Mouse (Mus musculus) testis, adult 2 months (tissue): ENCODE data around the gene Nme7. TPM values are rescaled to one million over a fixed set of nuclear protein-coding genes. Genes with fewer than 3 reads are reported as not detected.

Experiments used
- H3K27ac ChIP-seq: fragments of 200-500 bp; 2 replicates; pipeline ENCODE4 v1.5.1; 2012; ENCODE audit warnings: low read depth, low read length; ENCODE audit not compliant: control insufficient read depth, insufficient read depth
- H3K27me3 ChIP-seq: fragments of 200-500 bp; 2 replicates; pipeline ENCODE4 v1.6.1; 2012; ENCODE audit warnings: mild to moderate bottlenecking, low read length, moderate library complexity; ENCODE audit not compliant: control insufficient read depth, insufficient read depth
- H3K36me3 ChIP-seq: fragments of 200-500 bp; 2 replicates; pipeline ENCODE4 v1.6.1; 2012; ENCODE audit warnings: mild to moderate bottlenecking, low read length; ENCODE audit not compliant: control insufficient read depth, insufficient read depth
- H3K4me1 ChIP-seq: fragments of 200-500 bp; 2 replicates; pipeline ENCODE4 v1.6.1; 2012; ENCODE audit warnings: low read length; ENCODE audit not compliant: control insufficient read depth, insufficient read depth
- H3K4me3 ChIP-seq: fragments of 200-500 bp; 2 replicates; pipeline ENCODE4 v1.5.1; 2012; ENCODE audit warnings: low read depth, mild to moderate bottlenecking, low read length, moderate library complexity, mixed read lengths; ENCODE audit not compliant: control insufficient read depth
- CTCF ChIP-seq: fragments of 200-500 bp; IDR thresholded peaks from 2 replicates; pipeline ENCODE4 v1.5.1; 2012; ENCODE audit warnings: low read depth, mild to moderate bottlenecking, inconsistent platforms, low read length, moderate library complexity; ENCODE audit not compliant: control insufficient read depth, insufficient read depth, insufficient replicate concordance
- POLR2A ChIP-seq: fragments of 200-500 bp; IDR thresholded peaks from 2 replicates; pipeline ENCODE4 v1.6.1; 2012; ENCODE audit warnings: low read depth, mild to moderate bottlenecking, inconsistent platforms, low read length, moderate library complexity; ENCODE audit not compliant: control insufficient read depth
- polyA plus RNA-seq: library from polyadenylated mRNA; depleted of rRNA; stranded (reverse); fragments of >200 nt; gene quantifications from 2 replicates; pipeline ENCODE4 v1.2.3, GENCODE M21; 2012

Nme7 gene
- polyA plus RNA-seq, 1 experiment: 42.8 TPM

DNA sequence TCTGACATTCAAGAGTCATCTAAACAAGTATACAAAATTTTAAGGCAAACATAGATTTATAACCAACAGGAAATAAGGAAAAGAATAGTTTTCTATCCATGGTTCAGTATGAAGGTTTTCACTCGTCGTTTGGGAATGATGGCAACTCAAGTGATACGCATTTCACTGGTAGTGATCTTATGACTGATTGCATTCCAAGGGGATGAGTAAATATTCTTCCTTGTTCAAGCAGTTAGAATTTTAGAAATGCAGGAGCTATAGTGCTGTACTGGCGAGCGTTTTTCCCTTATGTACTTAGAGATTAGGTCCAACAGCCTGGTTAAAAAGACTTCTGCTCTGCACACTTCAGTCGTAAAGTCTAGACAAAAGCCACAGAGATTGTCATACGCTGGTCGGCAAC lies 115.5 kb downstream of the Nme7 start:
- no peak for TF ChIP-seq CTCF
- TF ChIP-seq POLR2A: no peak
- Histone ChIP-seq H3K27me3 (no peaks in the 10 kb centered on the region), H3K4me1 (no peaks in the 10 kb centered on the region), H3K4me3 (no peak overlapping the region), H3K27ac (no peak overlapping the region), H3K36me3 (no peaks in the 10 kb centered on the region)

DNA sequence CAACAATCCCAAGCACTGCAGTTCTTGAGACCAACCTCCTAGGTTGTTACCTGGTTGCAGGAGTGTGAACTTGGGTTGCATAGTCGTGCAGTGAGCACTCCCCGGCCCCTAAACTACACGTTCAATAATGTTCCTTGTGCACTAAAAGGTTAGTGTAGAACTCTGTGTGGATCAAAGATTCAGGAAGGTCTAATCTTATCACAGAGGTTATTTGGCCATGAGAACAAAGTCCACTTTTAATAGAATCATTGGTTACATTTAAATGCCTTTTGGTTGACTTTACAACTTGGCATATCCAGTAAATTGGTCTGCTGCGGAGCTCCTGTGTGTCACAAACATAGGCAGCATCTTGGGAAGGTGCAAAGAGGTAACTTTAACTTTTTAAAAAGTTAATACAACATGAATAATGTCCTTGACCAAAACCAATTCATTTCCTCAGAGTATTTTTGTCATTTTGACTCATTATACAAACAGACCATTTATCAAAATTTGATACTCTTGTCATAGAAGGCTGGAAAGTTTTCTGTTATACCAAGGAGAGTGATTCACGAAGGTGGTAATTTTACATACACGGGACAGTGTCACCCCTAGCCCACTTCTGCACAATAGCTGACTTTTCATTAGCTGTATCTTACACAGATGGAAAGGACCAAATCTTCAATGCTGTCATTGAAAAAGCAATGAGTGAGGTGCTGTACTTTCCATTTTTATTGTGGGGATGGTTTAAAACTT lies 116.9 kb downstream of the Nme7 start:
- Histone ChIP-seq H3K27me3 (no peaks in the 10 kb centered on the region), H3K27ac (no peak overlapping the region), H3K36me3 (no peaks in the 10 kb centered on the region), H3K4me1 (no peaks in the 10 kb centered on the region), H3K4me3 (no peak overlapping the region)
- no peak for TF ChIP-seq CTCF
- no peak for TF ChIP-seq POLR2A

DNA sequence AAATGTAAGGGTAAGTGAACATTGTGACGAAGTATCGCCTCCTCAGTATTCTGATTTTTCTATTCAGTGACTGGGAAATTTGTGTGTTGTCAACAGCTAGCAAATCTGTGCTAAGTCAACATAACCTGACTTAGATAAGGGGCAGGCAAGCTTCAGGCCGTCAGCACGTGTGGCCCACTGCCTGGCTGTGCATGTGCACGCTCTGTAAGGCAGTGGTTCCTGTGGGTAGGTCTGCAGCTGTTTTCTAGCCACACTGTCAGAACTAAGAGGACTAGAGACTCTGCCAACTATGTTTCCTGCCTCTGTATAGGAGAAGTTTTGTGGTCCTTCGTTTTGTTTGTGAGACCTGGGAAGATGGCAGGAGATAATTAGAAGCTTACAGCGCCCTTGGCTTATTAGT lies 122.3 kb downstream of the Nme7 start:
- Histone ChIP-seq H3K36me3 (no peaks in the 10 kb centered on the region), H3K4me3 (no peak overlapping the region), H3K27ac (no peak overlapping the region), H3K4me1 (no peaks in the 10 kb centered on the region), H3K27me3 (no peaks in the 10 kb centered on the region)
- TF ChIP-seq POLR2A (no peak), CTCF (no peak)

DNA sequence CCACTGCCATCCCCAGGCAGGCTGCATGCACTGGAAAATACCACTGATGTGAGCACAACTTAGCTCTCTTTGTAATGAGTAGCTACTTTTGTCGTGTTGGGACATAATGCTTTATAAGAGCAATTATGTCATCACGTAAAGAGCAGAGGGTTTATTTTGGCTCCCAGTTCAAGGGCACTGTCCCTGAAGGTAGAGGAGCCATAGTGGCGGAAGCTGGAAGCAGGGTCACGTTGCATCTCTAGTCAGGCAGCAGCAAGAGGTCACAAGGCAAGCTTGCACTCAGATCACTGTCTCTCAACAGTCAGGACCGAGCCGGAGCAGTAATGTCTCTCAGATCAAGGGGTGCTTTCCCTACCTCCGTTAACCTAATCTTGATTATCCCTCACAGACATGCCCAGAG lies 123.9 kb downstream of the Nme7 start:
- no peak overlapping the region for H3K27ac ChIP-seq
- no peak for TF ChIP-seq CTCF
- TF ChIP-seq POLR2A: no peak
- H3K27me3 ChIP-seq: no peaks in the 10 kb centered on the region
- no peaks in the 10 kb centered on the region for H3K4me1 ChIP-seq
- no peak overlapping the region for H3K4me3 ChIP-seq
- no peaks in the 10 kb centered on the region for H3K36me3 ChIP-seq

DNA sequence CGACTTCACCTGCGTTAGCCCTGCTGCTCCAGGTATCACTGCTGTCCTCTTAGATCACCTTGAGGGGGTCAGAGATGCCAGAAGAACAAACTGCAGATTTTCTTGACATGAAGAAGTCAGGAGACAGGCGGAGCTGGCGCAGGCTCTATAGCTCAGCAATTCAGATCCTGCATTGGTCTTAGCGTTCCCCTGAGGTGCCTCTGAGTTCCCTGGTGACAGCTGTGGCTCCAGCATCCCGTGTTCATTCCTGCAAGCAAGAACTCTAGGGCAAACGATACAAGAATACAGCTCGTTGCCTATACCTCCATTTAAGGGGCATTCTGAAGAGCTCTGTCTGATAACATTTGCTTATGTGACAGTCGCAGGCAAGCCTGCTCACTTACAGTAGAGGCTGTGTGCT lies 124.7 kb downstream of the Nme7 start:
- Histone ChIP-seq H3K4me1 (no peaks in the 10 kb centered on the region), H3K4me3 (no peak overlapping the region), H3K27me3 (no peaks in the 10 kb centered on the region), H3K27ac (no peak overlapping the region), H3K36me3 (no peaks in the 10 kb centered on the region)
- TF ChIP-seq CTCF (no peak), POLR2A (no peak)

DNA sequence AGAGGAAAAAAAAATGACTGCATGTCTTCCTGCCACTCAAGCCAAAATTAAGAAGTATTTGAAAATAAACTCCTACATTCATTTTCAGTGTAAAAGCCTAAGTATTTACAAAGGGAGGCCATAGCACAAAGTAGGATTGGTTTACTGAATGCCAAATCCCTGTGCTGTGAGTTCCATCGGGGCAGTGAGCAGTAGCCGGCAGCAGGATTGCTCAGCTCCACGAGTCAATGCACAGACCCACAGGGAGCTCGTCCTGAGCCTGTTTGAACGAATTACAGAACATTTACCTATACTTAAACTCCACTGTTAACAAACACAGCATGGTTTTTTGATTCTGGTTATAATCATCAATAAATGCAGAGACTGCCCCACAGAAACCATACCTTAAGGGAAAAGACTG lies 128.7 kb downstream of the Nme7 start:
- Histone ChIP-seq H3K27me3 (no peaks in the 10 kb centered on the region), H3K27ac (no peak overlapping the region), H3K4me3 (no peak overlapping the region), H3K36me3 (no peaks in the 10 kb centered on the region), H3K4me1 (no peaks in the 10 kb centered on the region)
- TF ChIP-seq POLR2A: no peak
- no peak for TF ChIP-seq CTCF

DNA sequence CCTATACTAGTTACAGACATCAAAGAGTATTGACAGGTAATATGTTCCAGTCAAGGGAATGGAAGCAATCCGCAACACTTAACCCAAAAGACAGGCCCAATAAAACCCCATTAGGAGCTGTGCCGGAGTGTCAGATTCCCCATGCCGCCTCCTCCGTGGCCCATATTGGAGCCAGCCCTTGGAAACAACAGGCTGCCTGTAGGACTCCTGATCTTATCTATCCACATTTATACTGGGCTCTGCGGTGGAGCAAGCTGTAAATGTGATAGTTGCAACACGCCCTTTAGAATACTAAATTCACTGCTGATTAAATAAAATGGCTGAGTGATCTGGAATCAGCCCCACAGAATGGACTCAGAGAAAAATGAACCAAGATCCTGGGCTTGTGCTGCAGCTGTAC lies 130.1 kb downstream of the Nme7 start:
- H3K4me1 ChIP-seq: no peaks in the 10 kb centered on the region
- no peaks in the 10 kb centered on the region for H3K27me3 ChIP-seq
- H3K4me3 ChIP-seq: no peak overlapping the region
- H3K36me3 ChIP-seq: no peaks in the 10 kb centered on the region
- TF ChIP-seq CTCF (no peak), POLR2A (no peak)
- no peak overlapping the region for H3K27ac ChIP-seq
